Mouse (Mus musculus) liver, embryonic 13.5 days (tissue): ENCODE data around the gene Svbp. TPM values are rescaled to one million over a fixed set of nuclear protein-coding genes. Genes with fewer than 3 reads are reported as not detected.

Source experiments
- ATAC-seq: fragments of 200-750 bp; cut with Nextera tagmentation; 2 replicates; pipeline ENCODE4 v1.8.0; 2017; ENCODE audit warnings: low read depth, mild to moderate bottlenecking, moderate number of reproducible peaks, moderate library complexity
- DNase-seq: peaks from one replicate; pipeline ENCODE4 v3.0.0; 2022
- H3K27ac ChIP-seq: fragments of 300-500 bp; sonication (generic); 2 replicates; pipeline ENCODE4 v1.5.1; 2015; ENCODE audit warnings: moderate library complexity, mild to moderate bottlenecking, inconsistent platforms
- H3K27me3 ChIP-seq: fragments of 300-500 bp; sonication (generic); 2 replicates; pipeline ENCODE4 v1.6.1; 2015; ENCODE audit warnings: mild to moderate bottlenecking, inconsistent platforms
- H3K36me3 ChIP-seq: fragments of 300-500 bp; sonication (generic); 2 replicates; pipeline ENCODE4 v1.6.1; 2015; ENCODE audit warnings: mild to moderate bottlenecking, inconsistent platforms
- H3K4me1 ChIP-seq: fragments of 300-500 bp; sonication (generic); replicated peaks from 2 replicates; pipeline ENCODE4 v1.6.1; 2015; ENCODE audit warnings: inconsistent platforms
- H3K4me2 ChIP-seq: fragments of 300-500 bp; sonication (generic); 2 replicates; pipeline ENCODE4 v1.6.1; 2015; ENCODE audit warnings: inconsistent platforms, mild to moderate bottlenecking, moderate library complexity
- H3K4me3 ChIP-seq: fragments of 300-500 bp; sonication (generic); replicated peaks from 2 replicates; pipeline ENCODE4 v1.5.1; 2015; ENCODE audit warnings: mild to moderate bottlenecking, inconsistent platforms
- H3K9ac ChIP-seq: fragments of 300-500 bp; sonication (generic); 2 replicates; pipeline ENCODE4 v1.6.1; 2015; ENCODE audit warnings: mild to moderate bottlenecking, inconsistent platforms
- H3K9me3 ChIP-seq: fragments of 300-500 bp; sonication (generic); replicated peaks from 2 replicates; pipeline ENCODE4 v1.6.1; 2016; ENCODE audit warnings: inconsistent platforms
- WGBS: fragments of 180-500 bp; shearing (Covaris S2); methylation state at CpG from one replicate; pipeline ENCODE4 v1.1.7; 2015; ENCODE audit not compliant: insufficient replicate concordance; 5-methylcytosine and 5-hydroxymethylcytosine counted together
- polyA plus RNA-seq: library from polyadenylated mRNA; unstranded; fragments of >200 nt; fragmentation: Nextera tagmentation; extraction: Ambion mirVana; gene quantifications from 2 replicates; pipeline ENCODE4 v1.2.1, GENCODE M21; 2015

Gene Svbp
- 121 and 130 TPM in 2 replicates for polyA plus RNA-seq

DNA sequence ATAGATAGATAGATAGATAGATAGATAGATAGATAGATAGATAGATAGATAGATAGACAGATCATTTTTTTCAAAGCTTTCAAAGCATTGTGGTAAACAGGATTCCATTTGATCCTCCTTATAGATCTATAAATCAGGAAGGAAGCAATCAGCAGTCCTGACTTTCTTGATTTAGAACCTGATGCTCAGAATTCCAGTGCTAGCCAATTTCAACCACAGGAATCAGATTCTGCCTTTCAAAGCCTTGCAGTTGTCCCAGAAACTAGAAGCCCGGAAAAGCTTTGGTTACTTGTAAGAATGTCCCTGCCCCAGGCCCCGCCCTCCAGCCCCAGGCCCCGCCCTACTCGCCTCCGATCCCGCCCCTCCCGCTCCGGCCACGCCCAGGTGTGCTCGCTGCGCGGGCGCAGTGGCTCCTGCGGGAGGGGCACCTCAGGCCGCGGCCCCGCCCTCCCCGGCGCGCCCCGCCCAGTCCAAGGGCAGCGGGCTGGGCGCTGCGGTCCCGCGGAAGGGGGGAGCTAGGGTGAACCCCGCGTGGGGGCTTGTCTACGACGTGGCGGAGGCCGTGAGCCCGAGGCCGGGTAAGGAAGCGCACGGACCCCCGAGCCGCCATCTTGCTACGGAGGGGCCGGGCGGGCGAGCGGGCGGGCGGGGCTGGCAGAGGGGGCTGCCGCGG, at the start of gene Svbp:
Gene Svbp (plus strand): TSS at position 398 of the 673 bp plus-strand sequence.
- Histone ChIP-seq H3K4me3 (peak within 1 kb of the TSS; percentile 98), H3K36me3 (peaks cover 13% of the 10 kb centered on the region), H3K4me2 (peak within 1 kb of the TSS; percentile 77), H3K27ac (peak within 1 kb of the TSS; percentile 99), H3K9me3 (no peaks in the 10 kb centered on the region), H3K27me3 (no peaks in the 10 kb centered on the region), H3K4me1 (peaks cover 88% of the 10 kb centered on the region), H3K9ac (peak within 1 kb of the TSS; percentile 99)
- DNase-seq (peak; percentile 80), ATAC-seq (peak; percentile 84)
- WGBS = under 1% methylated on average over 47 of the region's 47 CpGs

- H3K4me1 ChIP-seq = peaks cover 4% of the 10 kb centered on the region
Observed at GRCm38 (mm10) chr4:119146816-119147215, 48.3 kb upstream of the Svbp start.

DNA sequence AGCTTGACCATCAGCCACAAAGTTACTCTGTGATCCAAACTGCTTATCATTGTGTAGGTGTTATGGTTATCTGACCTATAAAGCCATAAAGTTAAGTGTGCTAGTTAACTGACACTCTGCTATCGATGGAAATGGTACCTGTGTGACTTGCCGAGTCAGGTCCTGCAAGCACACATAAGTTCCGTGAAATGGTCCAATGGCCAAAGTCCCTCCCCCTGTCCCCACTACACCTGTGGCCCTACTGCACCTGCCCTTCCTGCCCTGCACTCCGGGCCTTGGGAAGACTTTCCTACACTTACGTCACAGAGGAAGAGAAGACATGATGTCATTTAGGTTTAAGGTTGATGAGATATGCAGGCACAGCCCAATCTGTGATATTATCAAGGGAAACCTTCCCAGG, 47.8 kb upstream of the Svbp start:
- DNase-seq (no peak), ATAC-seq (no peak)
- 70% methylated on average over 5 of the region's 5 CpGs for WGBS

More at GRCm38 (mm10) chr4:119146816-119147215, 48.3 kb upstream of the Svbp start:
- 0 out of 2 replicates have a peak, but pooled peaks cover 4% of the 10 kb centered on the region for H3K9me3 ChIP-seq
- H3K4me2 ChIP-seq = no peak overlapping the region
- ATAC-seq (no peak), DNase-seq (no peak)
- WGBS = 81% methylated on average over 7 of the region's 7 CpGs
- no peaks in the 10 kb centered on the region for H3K36me3 ChIP-seq
- H3K27ac ChIP-seq = no peak overlapping the region
- H3K4me3 ChIP-seq = no peak overlapping the region
- H3K9ac ChIP-seq = no peak overlapping the region
- H3K27me3 ChIP-seq = peaks cover 18% of the 10 kb centered on the region

DNA sequence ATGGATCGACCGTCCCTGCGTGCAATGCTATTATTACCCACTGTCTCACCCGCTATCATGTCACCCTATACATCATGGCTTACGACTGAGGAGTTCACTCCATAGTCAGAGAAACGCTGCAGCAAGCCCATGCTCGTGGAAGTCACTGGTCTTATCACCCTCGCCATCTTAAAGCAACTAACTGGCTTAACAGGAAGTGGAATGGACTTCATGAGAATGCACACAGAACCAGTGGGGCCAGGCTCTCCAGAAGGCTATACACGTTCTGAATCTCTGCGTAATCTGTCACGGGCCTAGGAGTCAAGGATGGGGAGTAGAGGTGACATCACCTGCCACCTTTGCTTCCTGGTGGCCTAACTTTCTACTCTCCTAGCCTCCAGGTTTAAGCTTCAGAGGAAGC, 46.4 kb upstream of the Svbp start:
- Histone ChIP-seq H3K4me3 (no peak overlapping the region), H3K36me3 (no peaks in the 10 kb centered on the region), H3K9ac (no peak overlapping the region), H3K27ac (no peak overlapping the region), H3K4me2 (no peak overlapping the region), H3K4me1 (no peaks in the 10 kb centered on the region), H3K27me3 (peaks cover 10% of the 10 kb centered on the region), H3K9me3 (0 out of 2 replicates have a peak, but pooled peaks cover 4% of the 10 kb centered on the region)
- WGBS = 59% methylated on average over 11 of the region's 11 CpGs
- ATAC-seq (no peak), DNase-seq (no peak)

More for the DNA sequence above, 47.8 kb upstream of the Svbp start:
- no peak overlapping the region for H3K27ac ChIP-seq
- no peak overlapping the region for H3K4me3 ChIP-seq
- H3K27me3 ChIP-seq = peaks cover 17% of the 10 kb centered on the region
- no peak overlapping the region for H3K9ac ChIP-seq
- 0 out of 2 replicates have a peak, but pooled peaks cover 4% of the 10 kb centered on the region for H3K9me3 ChIP-seq
- no peak overlapping the region for H3K4me2 ChIP-seq
- H3K4me1 ChIP-seq = peaks cover 3% of the 10 kb centered on the region
- H3K36me3 ChIP-seq = no peaks in the 10 kb centered on the region

- no peak for ATAC-seq
- H3K36me3 ChIP-seq = no peaks in the 10 kb centered on the region
- no peak overlapping the region for H3K27ac ChIP-seq
- H3K9ac ChIP-seq = no peak overlapping the region
- DNase-seq = no peak
- no peak overlapping the region for H3K4me3 ChIP-seq
- 12% methylated on average over 2 of the region's 2 CpGs for WGBS
- no peaks in the 10 kb centered on the region for H3K27me3 ChIP-seq
- H3K4me2 ChIP-seq = no peak overlapping the region
- H3K4me1 ChIP-seq = no peaks in the 10 kb centered on the region
- H3K9me3 ChIP-seq = no peaks in the 10 kb centered on the region
Observed at GRCm38 (mm10) chr4:119157186-119157585, 37.9 kb upstream of the Svbp start.

GRCm38 (mm10) chr4:119157891-119158290, 37.2 kb upstream of the Svbp start:
- Histone ChIP-seq H3K36me3 (no peaks in the 10 kb centered on the region), H3K4me3 (no peak overlapping the region), H3K4me2 (no peak overlapping the region), H3K27ac (no peak overlapping the region), H3K9me3 (no peaks in the 10 kb centered on the region), H3K9ac (no peak overlapping the region), H3K4me1 (no peaks in the 10 kb centered on the region), H3K27me3 (no peaks in the 10 kb centered on the region)
- WGBS = 64% methylated on average over 5 of the region's 5 CpGs
- no peak for ATAC-seq
- no peak for DNase-seq

GRCm38 (mm10) chr4:119161358-119161757, 33.7 kb upstream of the Svbp start:
- Histone ChIP-seq H3K27me3 (no peaks in the 10 kb centered on the region), H3K27ac (no peak overlapping the region), H3K4me2 (no peak overlapping the region), H3K36me3 (no peaks in the 10 kb centered on the region), H3K4me3 (no peak overlapping the region), H3K4me1 (no peaks in the 10 kb centered on the region), H3K9ac (no peak overlapping the region), H3K9me3 (no peaks in the 10 kb centered on the region)
- no peak for DNase-seq
- WGBS = 66% methylated on average over 3 of the region's 3 CpGs
- no peak for ATAC-seq

DNA sequence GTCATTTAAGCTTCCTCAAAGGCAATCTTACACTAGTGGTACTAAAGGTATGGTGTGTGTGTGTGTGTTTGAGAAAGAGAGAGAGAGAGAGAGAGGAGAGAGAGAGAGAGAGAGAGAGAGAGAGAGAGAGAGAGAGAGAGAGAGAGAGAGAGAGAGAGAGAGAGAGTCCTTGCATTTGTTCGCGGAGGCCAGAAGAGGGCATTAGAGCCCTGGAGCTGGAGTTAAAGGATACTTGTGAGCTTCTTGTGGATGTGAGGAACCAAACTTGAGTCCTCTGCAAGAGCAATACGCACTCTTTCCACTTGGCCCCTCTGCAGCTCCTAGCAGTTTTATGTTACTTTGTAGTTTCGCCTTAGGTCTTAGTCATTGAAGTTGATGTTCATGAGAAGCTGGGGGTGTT, 32.1 kb upstream of the Svbp start:
- Histone ChIP-seq H3K4me1 (0 out of 2 replicates have a peak, but pooled peaks cover 5% of the 10 kb centered on the region), H3K9ac (no peak overlapping the region), H3K4me2 (no peak overlapping the region), H3K27ac (no peak overlapping the region), H3K4me3 (no peak overlapping the region), H3K27me3 (no peaks in the 10 kb centered on the region), H3K36me3 (no peaks in the 10 kb centered on the region), H3K9me3 (no peaks in the 10 kb centered on the region)
- 58% methylated on average over 4 of the region's 4 CpGs for WGBS
- no peak for ATAC-seq
- no peak for DNase-seq

GRCm38 (mm10) chr4:119165916-119166315, 29.2 kb upstream of the Svbp start:
- WGBS = 29% methylated on average over 7 of the region's 7 CpGs
- Histone ChIP-seq H3K36me3 (peaks cover 23% of the 10 kb centered on the region), H3K4me1 (0 out of 2 replicates have a peak, but pooled peaks cover 5% of the 10 kb centered on the region), H3K4me2 (no peak overlapping the region), H3K27me3 (no peaks in the 10 kb centered on the region), H3K9ac (no peak overlapping the region), H3K9me3 (no peaks in the 10 kb centered on the region), H3K27ac (no peak overlapping the region), H3K4me3 (no peak overlapping the region)
- no peak for DNase-seq
- peak; percentile 53; the same call in 1 of the 2 replicates for ATAC-seq

- Histone ChIP-seq H3K9ac (no peak overlapping the region), H3K4me1 (peaks cover 10% of the 10 kb centered on the region; the same call in 1 of the 2 replicates), H3K27ac (no peak overlapping the region), H3K27me3 (no peaks in the 10 kb centered on the region), H3K36me3 (peaks cover 26% of the 10 kb centered on the region), H3K9me3 (no peaks in the 10 kb centered on the region), H3K4me3 (no peak overlapping the region), H3K4me2 (no peak overlapping the region)
- WGBS = 75% methylated on average over 4 of the region's 4 CpGs
- DNase-seq (no peak), ATAC-seq (no peak)
Observed at GRCm38 (mm10) chr4:119167068-119167467, 28.0 kb upstream of the Svbp start.

- peaks cover 16% of the 10 kb centered on the region for H3K4me1 ChIP-seq
- no peak overlapping the region for H3K4me3 ChIP-seq
- H3K27me3 ChIP-seq = no peaks in the 10 kb centered on the region
- WGBS = 2% methylated on average over 4 of the region's 4 CpGs
- DNase-seq (peak; percentile 70), ATAC-seq (peak; percentile 37; the same call in 1 of the 2 replicates)
- H3K36me3 ChIP-seq = peaks cover 26% of the 10 kb centered on the region
- H3K9me3 ChIP-seq = no peaks in the 10 kb centered on the region
- H3K9ac ChIP-seq = no peak overlapping the region
- no peak overlapping the region for H3K27ac ChIP-seq
- H3K4me2 ChIP-seq = no peak overlapping the region
Observed at GRCm38 (mm10) chr4:119167663-119168062, 27.4 kb upstream of the Svbp start.
